Mouse (Mus musculus): ENCODE results near the gene Capza2.

GRCm38 (mm10) chr6:17606915-17607314, 29.1 kb upstream of the Capza2 start:
- TF ChIP-seq CTCF (IDR thresholded peaks at IDR 0.05; ENCODE audit: control insufficient read depth, insufficient read depth, insufficient read length): no peak
- no peak for TF ChIP-seq MYOG (IDR thresholded peaks at IDR 0.05; ENCODE audit: control insufficient read depth, extremely low read depth, insufficient read length)
- TF ChIP-seq CEBPB (IDR thresholded peaks at IDR 0.05; ENCODE audit: low read depth): no peak
- TF ChIP-seq USF1 (IDR thresholded peaks at IDR 0.05; ENCODE audit: low read depth): no peak
- no peak for TF ChIP-seq MYOD1 (IDR thresholded peaks at IDR 0.05; ENCODE audit: control insufficient read depth, insufficient read length, low read depth)
- TF ChIP-seq MAX (IDR thresholded peaks at IDR 0.05): no peak
- no peak for TF ChIP-seq FOSL1 (IDR thresholded peaks at IDR 0.05; ENCODE audit: insufficient read depth, low read length, poor library complexity, severe bottlenecking)

All from C2C12 (cell line).